Mouse (Mus musculus) midbrain, embryonic 16.5 days (tissue): ENCODE results near the gene Arhgef28. TPM values are rescaled to one million over a fixed set of nuclear protein-coding genes. Genes with fewer than 3 reads are reported as not detected.

ENCODE experiments used
- ATAC-seq: fragments of 200-750 bp; cut with Nextera tagmentation; 2 replicates; pipeline ENCODE4 v1.8.0; 2017; ENCODE audit warnings: moderate TSS enrichment
- H3K27ac ChIP-seq: fragments of 300-500 bp; sonication (generic); 2 replicates; pipeline ENCODE4 v1.5.1; 2014; ENCODE audit warnings: mild to moderate bottlenecking, low read length, mixed read lengths
- H3K27me3 ChIP-seq: fragments of 300-500 bp; sonication (generic); 2 replicates; pipeline ENCODE4 v1.6.1; 2014; ENCODE audit warnings: low read depth, low read length, mixed read lengths; ENCODE audit not compliant: control insufficient read depth, insufficient read depth
- H3K36me3 ChIP-seq: fragments of 300-500 bp; sonication (generic); 2 replicates; pipeline ENCODE4 v1.6.1; 2014; ENCODE audit warnings: mild to moderate bottlenecking, low read length, moderate library complexity, mixed read lengths; ENCODE audit not compliant: control insufficient read depth, insufficient read depth
- H3K4me1 ChIP-seq: fragments of 300-500 bp; sonication (generic); 2 replicates; pipeline ENCODE4 v1.6.1; 2014; ENCODE audit warnings: mild to moderate bottlenecking, low read length, mixed read lengths; ENCODE audit not compliant: control insufficient read depth, insufficient read depth
- H3K4me2 ChIP-seq: fragments of 300-500 bp; sonication (generic); 2 replicates; pipeline ENCODE4 v1.6.1; 2014; ENCODE audit warnings: mild to moderate bottlenecking, low read length, mixed read lengths
- H3K4me3 ChIP-seq: fragments of 300-500 bp; sonication (generic); 2 replicates; pipeline ENCODE4 v1.5.1; 2014; ENCODE audit warnings: low read depth, mild to moderate bottlenecking, low read length, moderate library complexity, mixed read lengths
- H3K9ac ChIP-seq: fragments of 300-500 bp; sonication (generic); 2 replicates; pipeline ENCODE4 v1.6.1; 2014; ENCODE audit warnings: low read depth, low read length, mixed read lengths
- H3K9me3 ChIP-seq: fragments of 300-500 bp; sonication (generic); replicated peaks from 2 replicates; pipeline ENCODE4 v1.6.1; 2014; ENCODE audit warnings: mild to moderate bottlenecking, low read length, mixed read lengths; ENCODE audit not compliant: control insufficient read depth, poor library complexity, severe bottlenecking
- WGBS: fragments of 180-500 bp; shearing (Covaris S2); extraction: QIAGEN DNeasy Blood & Tissue Kit; methylation state at CpG from one replicate; pipeline ENCODE4 v1.1.7; 2014; 5-methylcytosine and 5-hydroxymethylcytosine counted together
- polyA plus RNA-seq: library from polyadenylated mRNA; unstranded; fragments of >200 nt; fragmentation: Nextera tagmentation; extraction: Ambion mirVana; gene quantifications from 2 replicates; pipeline ENCODE4 v1.2.1, GENCODE M21; 2015

The Arhgef28 gene
- polyA plus RNA-seq, 1 experiment from 2014 or later = 35.1 TPM

- Histone ChIP-seq H3K36me3 (no peaks in the 10 kb centered on the region), H3K27me3 (no peaks in the 10 kb centered on the region), H3K9me3 (no peaks in the 10 kb centered on the region), H3K9ac (no peak overlapping the region), H3K4me3 (no peak overlapping the region), H3K4me1 (peaks cover 4% of the 10 kb centered on the region), H3K27ac (no peak overlapping the region), H3K4me2 (no peak overlapping the region)
- 29% methylated on average over 6 of the region's 6 CpGs for WGBS
- ATAC-seq = no peak
Measured at GRCm38 (mm10) chr13:97954051-97954450, 252.2 kb downstream of the Arhgef28 start.

DNA sequence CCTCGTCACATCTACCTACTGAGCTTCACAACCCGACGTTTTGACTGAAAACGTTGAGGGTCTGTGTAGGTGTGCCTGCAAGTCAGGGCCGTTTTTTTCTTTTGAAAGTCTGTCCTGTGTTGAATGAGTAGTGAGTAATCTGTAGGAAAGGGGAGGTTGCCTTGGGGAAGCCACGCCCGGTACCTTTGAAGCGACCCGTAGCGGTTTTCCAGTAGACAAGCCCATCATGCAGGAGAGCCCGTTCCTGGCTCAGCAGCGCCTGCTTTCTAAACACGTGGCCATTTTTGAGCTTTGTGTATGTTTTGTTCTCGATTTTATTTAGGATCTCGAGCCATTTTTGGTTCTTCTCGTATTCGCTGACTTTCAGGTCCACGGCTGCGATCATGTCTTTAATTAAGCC lies 252.7 kb downstream of the Arhgef28 start:
- Histone ChIP-seq H3K27ac (no peak overlapping the region), H3K4me2 (no peak overlapping the region), H3K9me3 (no peaks in the 10 kb centered on the region), H3K9ac (no peak overlapping the region), H3K4me1 (peaks cover 4% of the 10 kb centered on the region), H3K36me3 (no peaks in the 10 kb centered on the region), H3K4me3 (no peak overlapping the region), H3K27me3 (no peaks in the 10 kb centered on the region)
- no peak for ATAC-seq
- 83% methylated on average over 19 of the region's 19 CpGs for WGBS

- no peak overlapping the region for H3K27ac ChIP-seq
- no peak overlapping the region for H3K4me2 ChIP-seq
- ATAC-seq = 0 out of 2 replicates have a peak, but pooled peaks have one; percentile 36
- H3K9me3 ChIP-seq = no peaks in the 10 kb centered on the region
- H3K9ac ChIP-seq = no peak overlapping the region
- 64% methylated on average over 6 of the region's 6 CpGs for WGBS
- H3K4me3 ChIP-seq = no peak overlapping the region
- no peaks in the 10 kb centered on the region; the same call in none of the 2 replicates for H3K36me3 ChIP-seq
- no peaks in the 10 kb centered on the region for H3K4me1 ChIP-seq
- no peaks in the 10 kb centered on the region for H3K27me3 ChIP-seq
Measured at GRCm38 (mm10) chr13:97948856-97949255, 257.4 kb downstream of the Arhgef28 start.

DNA sequence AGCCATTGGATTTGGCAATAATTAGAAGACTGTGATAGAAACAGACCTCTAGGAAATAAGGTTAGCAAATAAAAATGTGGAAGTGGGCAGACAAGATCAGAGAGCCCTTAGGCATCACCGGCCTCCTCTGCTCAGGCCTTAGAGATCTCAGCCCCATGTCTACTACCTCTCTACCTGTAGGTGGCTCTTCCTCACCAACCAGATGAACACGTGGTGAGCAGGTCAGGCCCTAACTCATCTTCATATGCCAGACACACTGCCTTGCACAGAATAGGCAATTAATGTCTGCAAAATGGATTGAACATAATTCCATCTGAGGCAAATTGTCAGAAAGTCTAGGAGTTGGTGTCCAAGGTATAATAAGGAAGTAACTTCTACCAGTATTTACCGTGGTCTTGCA lies 258.6 kb downstream of the Arhgef28 start:
- 80% methylated on average over 3 of the region's 3 CpGs for WGBS
- H3K4me1 ChIP-seq = no peaks in the 10 kb centered on the region
- H3K4me3 ChIP-seq = no peak overlapping the region
- H3K9me3 ChIP-seq = no peaks in the 10 kb centered on the region
- no peak for ATAC-seq
- H3K27me3 ChIP-seq = no peaks in the 10 kb centered on the region
- H3K9ac ChIP-seq = no peak overlapping the region
- H3K36me3 ChIP-seq = no peaks in the 10 kb centered on the region; the same call in none of the 2 replicates
- no peak overlapping the region for H3K27ac ChIP-seq
- no peak overlapping the region for H3K4me2 ChIP-seq

DNA sequence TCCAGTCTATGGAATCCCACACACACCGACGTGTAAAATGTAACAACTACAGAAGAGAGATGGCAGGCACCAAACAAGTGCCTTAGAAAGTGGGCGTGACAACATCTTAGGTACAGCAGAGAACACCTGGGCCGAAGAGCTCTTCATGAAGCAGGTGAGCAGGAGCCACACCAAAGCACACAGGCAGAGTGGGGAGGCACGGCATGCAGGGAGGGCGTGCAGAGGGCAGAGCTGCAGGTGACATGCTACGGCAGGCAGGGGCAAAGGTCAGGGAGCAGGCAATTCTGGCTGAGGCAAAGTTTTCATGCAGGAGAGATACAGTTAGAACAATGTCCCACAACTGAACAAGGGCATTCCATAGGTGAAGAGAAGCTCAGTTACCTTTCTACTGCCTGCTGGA lies 259.8 kb downstream of the Arhgef28 start:
- H3K4me2 ChIP-seq = no peak overlapping the region
- 95% methylated on average over 7 of the region's 7 CpGs for WGBS

DNA sequence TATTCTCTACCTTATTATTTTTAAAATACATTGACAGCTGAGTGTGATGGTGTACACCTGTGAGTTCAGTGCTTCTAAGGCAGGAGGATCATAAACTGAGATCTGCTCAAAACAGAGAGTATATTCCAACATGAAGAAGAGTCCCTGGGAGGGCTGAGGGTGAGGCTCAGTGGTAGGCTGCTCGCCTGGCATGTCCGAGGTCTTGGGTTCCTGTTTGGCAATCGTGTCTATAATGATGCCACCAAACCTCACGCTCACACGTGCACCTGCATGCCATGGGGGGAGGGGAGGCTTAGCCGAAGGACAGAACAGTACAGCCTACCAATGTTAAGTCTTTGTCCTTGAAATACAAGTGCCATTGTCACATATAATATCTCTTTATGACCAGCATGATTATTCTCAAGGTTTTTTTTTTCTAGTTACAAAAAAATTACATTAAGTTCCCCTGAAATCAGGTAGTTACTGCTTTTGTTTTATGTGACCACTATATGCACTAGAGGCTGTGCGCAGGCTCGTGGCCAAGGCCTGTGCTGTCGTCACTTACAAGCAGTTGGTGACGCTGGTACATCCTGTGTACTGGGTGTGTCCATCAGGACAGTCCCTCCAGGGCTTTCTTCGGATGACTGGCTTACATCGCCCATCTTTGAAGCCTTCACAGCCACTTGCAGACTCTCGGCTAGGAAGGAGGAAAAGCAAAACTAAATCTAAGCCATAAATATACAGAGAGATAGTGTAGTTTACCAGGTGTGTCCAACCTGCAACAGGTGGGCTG lies 264.1 kb downstream of the Arhgef28 start:
- Histone ChIP-seq H3K27me3 (no peaks in the 10 kb centered on the region), H3K4me1 (peaks cover 9% of the 10 kb centered on the region; the same call in 1 of the 2 replicates), H3K4me3 (no peak overlapping the region), H3K9me3 (no peaks in the 10 kb centered on the region), H3K36me3 (no peaks in the 10 kb centered on the region; the same call in none of the 2 replicates), H3K4me2 (no peak overlapping the region), H3K27ac (no peak overlapping the region), H3K9ac (no peak overlapping the region)
- WGBS = 96% methylated on average over 13 of the region's 13 CpGs
- ATAC-seq = no peak

More for the DNA sequence above, 259.8 kb downstream of the Arhgef28 start:
- H3K4me3 ChIP-seq = no peak overlapping the region
- no peak overlapping the region for H3K27ac ChIP-seq
- H3K9me3 ChIP-seq = no peaks in the 10 kb centered on the region
- H3K9ac ChIP-seq = no peak overlapping the region
- no peak for ATAC-seq
- H3K27me3 ChIP-seq = no peaks in the 10 kb centered on the region
- no peaks in the 10 kb centered on the region for H3K4me1 ChIP-seq
- H3K36me3 ChIP-seq = no peaks in the 10 kb centered on the region; the same call in none of the 2 replicates

- no peaks in the 10 kb centered on the region for H3K9me3 ChIP-seq
- WGBS = 75% methylated on average over 6 of the region's 6 CpGs
- H3K4me2 ChIP-seq = no peak overlapping the region
- no peaks in the 10 kb centered on the region; the same call in none of the 2 replicates for H3K36me3 ChIP-seq
- H3K27ac ChIP-seq = no peak overlapping the region
- no peaks in the 10 kb centered on the region for H3K27me3 ChIP-seq
- peaks cover 9% of the 10 kb centered on the region; the same call in 1 of the 2 replicates for H3K4me1 ChIP-seq
- H3K9ac ChIP-seq = no peak overlapping the region
- no peak for ATAC-seq
- no peak overlapping the region for H3K4me3 ChIP-seq
Measured at GRCm38 (mm10) chr13:97941099-97941498, 265.1 kb downstream of the Arhgef28 start.

DNA sequence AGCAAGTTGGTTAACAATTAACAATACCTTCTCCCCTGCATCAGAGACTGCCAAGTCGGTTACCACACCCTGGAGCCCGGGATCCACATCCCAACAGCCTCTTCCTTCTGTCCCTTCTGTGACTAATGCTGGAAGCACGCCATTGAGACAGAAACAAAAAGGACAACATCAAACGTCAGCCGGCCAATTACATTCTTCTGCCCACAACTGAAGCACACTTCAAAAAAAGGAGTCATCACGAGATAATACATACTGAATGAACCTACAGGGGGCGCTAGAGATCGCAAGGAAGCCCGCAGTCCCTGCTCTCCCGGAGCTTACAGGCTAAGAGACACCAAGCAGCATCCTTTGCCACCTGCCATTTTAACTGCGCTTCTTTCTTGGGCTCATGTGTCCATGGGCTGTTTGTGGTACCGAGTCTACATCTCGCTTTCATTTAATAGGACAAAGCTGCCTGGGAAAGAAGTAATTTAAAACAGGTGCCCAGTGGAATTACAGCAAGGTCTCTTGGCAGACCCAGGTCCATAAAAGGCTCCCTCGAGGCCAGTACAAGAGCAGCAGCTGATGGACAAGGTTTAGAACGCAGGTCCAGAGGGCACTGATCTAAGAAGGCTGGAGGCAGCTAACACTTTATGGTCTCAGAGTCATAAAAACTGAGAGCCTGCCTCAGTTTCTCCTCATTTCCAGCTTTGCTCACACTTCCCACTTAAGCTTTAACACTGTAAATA lies 266.6 kb downstream of the Arhgef28 start:
- Histone ChIP-seq H3K9ac (no peak overlapping the region), H3K36me3 (no peaks in the 10 kb centered on the region; the same call in 1 of the 2 replicates), H3K4me1 (peaks cover 9% of the 10 kb centered on the region; the same call in 1 of the 2 replicates), H3K4me2 (no peak overlapping the region), H3K9me3 (no peaks in the 10 kb centered on the region), H3K4me3 (no peak overlapping the region), H3K27ac (no peak overlapping the region), H3K27me3 (no peaks in the 10 kb centered on the region)
- WGBS = 70% methylated on average over 15 of the region's 15 CpGs
- ATAC-seq = no peak
